Mouse (Mus musculus) embryonic facial prominence, embryonic 15.5 days (tissue): ENCODE measurements at regions not wholly inside any gene's neighbourhood (a gene's known extent, or its start where the extent isn't known, plus 50 kb on each side); places are given as distances from the start of the nearest gene placed in this dataset.

ENCODE experiments used
- ATAC-seq: fragments of 200-750 bp; cut with Nextera tagmentation; 2 replicates; pipeline ENCODE4 v1.8.0; 2017; ENCODE audit warnings: low read depth, moderate TSS enrichment; ENCODE audit not compliant: insufficient number of reproducible peaks, low FRiP score, low TSS enrichment
- H3K27ac ChIP-seq: fragments of 300-500 bp; sonication (generic); replicated peaks from 2 replicates; pipeline ENCODE4 v1.5.1; 2015; ENCODE audit warnings: mild to moderate bottlenecking, inconsistent platforms
- H3K27me3 ChIP-seq: fragments of 300-500 bp; sonication (generic); 2 replicates; pipeline ENCODE4 v1.6.1; 2015; ENCODE audit warnings: inconsistent platforms
- H3K36me3 ChIP-seq: fragments of 300-500 bp; sonication (generic); 2 replicates; pipeline ENCODE4 v1.6.1; 2015; ENCODE audit warnings: mild to moderate bottlenecking, inconsistent platforms
- H3K4me1 ChIP-seq: fragments of 300-500 bp; sonication (generic); 2 replicates; pipeline ENCODE4 v1.6.1; 2015; ENCODE audit warnings: inconsistent platforms
- H3K4me2 ChIP-seq: fragments of 300-500 bp; sonication (generic); replicated peaks from 2 replicates; pipeline ENCODE4 v1.6.1; 2015; ENCODE audit warnings: mild to moderate bottlenecking, inconsistent platforms
- H3K4me3 ChIP-seq: fragments of 300-500 bp; sonication (generic); replicated peaks from 2 replicates; pipeline ENCODE4 v1.5.1; 2015; ENCODE audit warnings: mild to moderate bottlenecking, inconsistent platforms
- H3K9ac ChIP-seq: fragments of 300-500 bp; sonication (generic); 2 replicates; pipeline ENCODE4 v1.6.1; 2015; ENCODE audit warnings: inconsistent platforms
- H3K9me3 ChIP-seq: fragments of 300-500 bp; sonication (generic); replicated peaks from 2 replicates; pipeline ENCODE4 v1.6.1; 2016; ENCODE audit warnings: inconsistent platforms
- WGBS: fragments of 180-500 bp; shearing (Covaris S2); methylation state at CpG from one replicate; pipeline ENCODE4 v1.1.7; 2015; 5-methylcytosine and 5-hydroxymethylcytosine counted together

DNA sequence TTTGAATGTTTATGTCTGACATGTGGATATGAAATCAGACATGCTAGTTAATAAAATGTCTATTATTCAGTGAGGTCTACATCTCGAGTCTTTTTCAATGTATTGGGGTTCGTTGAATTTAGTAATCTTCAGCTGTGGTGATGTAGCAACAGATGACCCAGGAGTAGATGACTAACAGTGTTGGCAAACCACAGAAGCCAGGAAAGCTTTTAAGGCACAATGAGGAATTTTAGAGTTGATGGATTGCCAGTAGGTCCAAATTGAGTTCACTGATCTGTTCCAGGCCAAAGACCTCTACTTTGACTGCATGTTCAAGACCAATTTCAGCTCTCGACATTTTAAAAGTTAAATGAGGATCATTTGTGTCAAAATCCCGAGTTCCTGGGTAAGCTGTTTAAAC is 92.8 kb upstream of the Speer4f2 start:
- ATAC-seq, result no peak
- H3K27me3 ChIP-seq, result no peaks in the 10 kb centered on the region
- H3K4me2 ChIP-seq, result no peak overlapping the region
- WGBS, result 73% methylated on average over 4 of the region's 4 CpGs
- H3K9ac ChIP-seq, result no peak overlapping the region
- no peaks in the 10 kb centered on the region for H3K36me3 ChIP-seq
- no peaks in the 10 kb centered on the region for H3K9me3 ChIP-seq
- H3K4me1 ChIP-seq, result no peaks in the 10 kb centered on the region
- no peak overlapping the region for H3K27ac ChIP-seq
- H3K4me3 ChIP-seq, result no peak overlapping the region

DNA sequence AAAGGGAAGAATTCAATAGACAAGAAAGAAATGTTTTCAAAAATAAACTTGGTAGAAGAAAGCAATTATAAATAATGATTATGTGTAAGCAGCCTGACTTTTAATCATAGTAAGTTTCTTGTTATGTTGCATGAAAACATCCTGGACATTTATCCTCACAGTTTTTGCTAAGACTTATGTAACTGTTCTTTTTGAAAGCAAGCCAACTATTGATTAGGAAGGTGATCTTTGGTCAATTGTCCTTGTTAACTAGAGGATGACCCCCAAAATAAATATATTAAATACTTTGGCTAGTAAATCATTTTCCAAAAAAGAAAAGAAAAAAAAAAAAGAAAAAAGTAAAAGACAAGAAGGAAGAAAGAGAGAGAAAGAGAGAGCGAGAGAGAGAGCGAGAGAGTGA is 92.0 kb upstream of the Speer4f2 start:
- Histone ChIP-seq H3K4me2 (no peak overlapping the region), H3K4me3 (no peak overlapping the region), H3K9ac (no peak overlapping the region), H3K27me3 (no peaks in the 10 kb centered on the region), H3K36me3 (no peaks in the 10 kb centered on the region), H3K4me1 (no peaks in the 10 kb centered on the region), H3K9me3 (no peaks in the 10 kb centered on the region), H3K27ac (no peak overlapping the region)
- WGBS, result 98% methylated on average over 2 of the region's 2 CpGs
- no peak for ATAC-seq

DNA sequence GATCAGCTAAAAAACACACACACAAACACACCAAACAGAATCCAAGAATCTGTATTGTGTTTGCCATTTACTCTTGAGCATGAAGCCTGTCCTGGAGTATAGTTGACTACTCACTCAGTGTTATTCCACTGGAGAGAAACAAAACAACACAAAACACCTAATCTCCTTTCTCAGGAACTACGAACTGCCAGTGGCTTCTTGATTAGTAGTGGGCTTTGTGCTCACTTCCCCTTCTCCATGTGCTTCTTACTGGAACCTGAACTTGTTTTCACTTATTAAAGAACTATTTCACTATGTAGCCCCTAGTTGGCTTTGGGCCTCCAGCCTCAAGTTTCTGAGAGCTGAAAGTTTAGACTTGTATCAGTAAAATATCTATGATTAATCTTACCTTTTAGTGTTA is 84.0 kb upstream of the Speer4f2 start:
- 58% methylated on average over 1 of the region's 1 CpGs for WGBS
- Histone ChIP-seq H3K4me2 (no peak overlapping the region), H3K4me1 (no peaks in the 10 kb centered on the region), H3K4me3 (no peak overlapping the region), H3K9ac (no peak overlapping the region), H3K27ac (no peak overlapping the region), H3K36me3 (no peaks in the 10 kb centered on the region), H3K9me3 (no peaks in the 10 kb centered on the region), H3K27me3 (no peaks in the 10 kb centered on the region)
- no peak for ATAC-seq

DNA sequence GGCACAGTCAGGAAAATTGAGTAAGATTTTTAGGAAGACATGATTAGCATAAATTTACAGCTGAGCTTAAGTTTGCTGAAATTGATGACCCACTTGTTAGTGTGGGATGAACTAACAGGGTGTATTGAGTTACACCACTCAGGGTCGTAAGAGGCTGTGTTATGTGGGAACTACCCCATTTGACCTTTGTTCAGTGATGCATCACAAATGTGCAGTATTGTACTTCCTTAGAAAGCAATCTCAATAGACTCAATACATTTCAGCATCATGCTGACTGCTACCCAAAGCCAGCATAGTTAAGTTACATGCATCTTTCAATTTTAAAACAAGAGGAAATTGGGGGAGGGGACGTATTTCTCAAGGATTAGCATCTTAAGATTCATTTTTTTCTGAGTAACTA is 80.4 kb upstream of the Speer4f2 start:
- H3K9me3 ChIP-seq, result no peaks in the 10 kb centered on the region
- H3K4me1 ChIP-seq, result no peaks in the 10 kb centered on the region
- no peak overlapping the region for H3K4me3 ChIP-seq
- no peak overlapping the region for H3K4me2 ChIP-seq
- H3K36me3 ChIP-seq, result no peaks in the 10 kb centered on the region
- ATAC-seq, result no peak
- no peaks in the 10 kb centered on the region for H3K27me3 ChIP-seq
- 28% methylated on average over 2 of the region's 2 CpGs for WGBS
- no peak overlapping the region for H3K9ac ChIP-seq
- no peak overlapping the region for H3K27ac ChIP-seq

DNA sequence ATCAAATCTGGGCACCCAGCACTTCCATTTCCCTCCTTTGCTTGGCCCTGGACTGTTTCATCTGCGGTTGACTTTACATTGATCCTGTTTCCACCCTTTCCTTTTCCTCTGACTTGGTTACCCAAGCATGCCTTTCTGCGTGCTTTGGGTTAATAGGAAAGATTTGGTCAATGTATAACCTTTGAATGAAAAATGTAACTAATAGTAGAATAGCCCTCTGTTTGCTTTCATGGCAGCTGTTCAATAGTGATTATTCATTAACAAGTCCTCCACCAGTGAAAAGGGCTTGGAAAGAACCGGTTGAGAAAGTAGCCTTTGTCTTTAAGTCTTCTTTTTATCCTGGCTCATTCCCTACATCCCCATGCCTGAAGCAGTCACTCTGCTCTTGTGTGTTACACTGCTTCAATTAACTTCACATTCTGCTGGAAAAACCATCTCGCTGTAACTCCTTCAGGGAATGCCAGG is 76.4 kb upstream of the Speer4f2 start:
- Histone ChIP-seq H3K4me3 (no peak overlapping the region), H3K27ac (no peak overlapping the region), H3K4me1 (no peaks in the 10 kb centered on the region), H3K4me2 (no peak overlapping the region), H3K9ac (no peak overlapping the region), H3K27me3 (no peaks in the 10 kb centered on the region), H3K36me3 (no peaks in the 10 kb centered on the region), H3K9me3 (no peaks in the 10 kb centered on the region)
- 40% methylated on average over 4 of the region's 4 CpGs for WGBS
- ATAC-seq, result no peak

DNA sequence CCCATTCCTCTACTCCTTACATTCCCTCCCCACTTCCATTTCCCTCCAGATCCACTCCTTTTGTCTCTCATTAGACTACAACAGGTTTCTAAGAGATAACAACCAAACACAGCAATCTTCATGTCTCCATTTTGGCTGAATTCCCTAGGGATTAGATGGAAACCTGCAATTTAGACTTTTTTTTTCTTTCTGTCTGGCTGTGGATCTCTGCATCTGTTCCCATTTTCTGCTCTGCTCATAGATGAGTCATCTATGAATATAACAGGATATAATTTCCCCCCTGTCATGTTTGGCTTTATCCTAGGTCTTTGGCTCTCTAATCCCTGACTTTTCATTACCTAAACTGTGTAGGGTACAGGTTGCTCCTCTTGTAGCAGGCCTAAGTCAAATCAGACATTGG is 73.1 kb upstream of the Speer4f2 start:
- ATAC-seq, result no peak
- no peaks in the 10 kb centered on the region for H3K36me3 ChIP-seq

DNA sequence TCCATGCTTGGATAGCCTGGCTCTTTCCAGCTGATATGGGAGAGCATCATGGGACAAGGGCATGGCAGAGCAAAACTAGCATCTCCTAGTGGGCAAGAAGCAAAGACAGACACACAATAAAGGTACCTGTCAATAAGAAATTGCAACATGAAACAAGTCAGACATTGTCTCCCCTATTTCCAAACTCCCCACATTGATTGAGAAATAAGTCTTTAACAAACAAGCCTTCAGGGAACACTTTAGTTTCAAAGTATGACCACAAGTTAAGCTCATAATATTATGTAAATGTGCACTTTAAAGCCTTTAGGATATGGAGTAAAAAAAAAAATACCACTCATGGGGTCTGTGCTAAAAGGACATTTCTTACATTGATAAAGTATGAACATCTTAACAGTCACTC is 51.5 kb upstream of the Speer4f2 start:
- no peaks in the 10 kb centered on the region for H3K27me3 ChIP-seq
- no peaks in the 10 kb centered on the region for H3K4me1 ChIP-seq
- no peaks in the 10 kb centered on the region for H3K36me3 ChIP-seq
- H3K4me3 ChIP-seq, result no peak overlapping the region
- ATAC-seq, result no peak
- H3K9ac ChIP-seq, result no peak overlapping the region
- H3K27ac ChIP-seq, result no peak overlapping the region
- H3K9me3 ChIP-seq, result no peaks in the 10 kb centered on the region
- no peak overlapping the region for H3K4me2 ChIP-seq

More for the DNA sequence above, 73.1 kb upstream of the Speer4f2 start:
- H3K9me3 ChIP-seq, result no peaks in the 10 kb centered on the region
- H3K4me2 ChIP-seq, result no peak overlapping the region
- no peaks in the 10 kb centered on the region for H3K27me3 ChIP-seq
- no peaks in the 10 kb centered on the region for H3K4me1 ChIP-seq
- no peak overlapping the region for H3K9ac ChIP-seq
- H3K27ac ChIP-seq, result no peak overlapping the region
- H3K4me3 ChIP-seq, result no peak overlapping the region
